Mouse (Mus musculus) liver, embryonic 14.5 days (tissue): ENCODE measurements around the gene Atcay.

Source experiments
- CTCF ChIP-seq: IDR thresholded peaks from 2 replicates; pipeline ENCODE4 v1.5.1; 2016; ENCODE audit warnings: antibody characterized with exemption, low read depth, control low read depth
- EP300 ChIP-seq: IDR thresholded peaks from 2 replicates; pipeline ENCODE4 v1.6.1; 2016; ENCODE audit warnings: antibody characterized with exemption, low read depth

DNA sequence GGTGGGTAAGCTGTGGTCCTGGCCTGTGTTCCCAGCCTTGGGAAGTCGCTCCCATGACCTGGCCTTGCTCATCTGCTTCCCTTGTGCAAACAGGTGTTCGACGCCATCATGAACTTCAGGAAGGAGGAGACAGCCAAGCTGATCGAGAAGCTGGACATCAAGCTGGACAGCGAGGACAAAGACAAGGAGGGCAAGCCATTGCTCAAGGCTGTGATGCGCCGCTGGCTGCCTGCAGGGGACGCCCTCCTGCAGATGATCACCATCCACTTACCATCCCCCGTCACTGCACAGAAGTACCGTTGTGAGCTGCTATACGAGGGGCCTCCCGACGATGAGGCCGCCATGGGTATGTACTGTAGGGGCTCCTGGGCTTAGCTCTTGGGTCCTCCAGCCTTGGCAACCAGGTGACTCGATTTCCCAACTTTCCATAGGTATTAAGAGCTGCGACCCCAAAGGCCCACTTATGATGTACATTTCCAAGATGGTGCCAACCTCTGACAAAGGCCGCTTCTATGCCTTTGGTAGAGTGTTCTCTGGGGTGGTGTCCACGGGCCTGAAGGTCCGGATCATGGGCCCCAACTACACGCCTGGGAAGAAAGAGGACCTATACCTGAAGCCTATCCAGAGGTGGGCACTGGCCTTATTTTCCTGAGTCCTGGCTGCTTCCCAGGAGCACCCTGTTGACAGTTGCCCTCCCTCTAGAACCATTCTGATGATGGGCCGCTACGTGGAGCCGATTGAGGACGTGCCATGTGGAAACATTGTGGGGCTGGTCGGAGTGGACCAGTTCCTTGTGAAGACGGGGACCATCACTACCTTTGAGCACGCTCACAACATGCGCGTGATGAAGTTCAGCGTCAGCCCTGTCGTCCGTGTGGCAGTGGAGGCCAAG, 50.9 kb downstream of the Atcay start:
- peak; percentile 48 for TF ChIP-seq CTCF
- TF ChIP-seq EP300: no peak
